Mouse (Mus musculus): ENCODE data around the gene Gpr33. TPM values are rescaled to one million over a fixed set of nuclear protein-coding genes. Genes with fewer than 3 reads are reported as not detected.

Gpr33 gene
- polyA plus RNA-seq, 1 experiment from 2014 or later, result not detected

GRCm38 (mm10) chr12:51974381-51974780, 53.5 kb downstream of the Gpr33 start:
- no peaks in the 10 kb centered on the region for H3K9me3 ChIP-seq
- H3K36me3 ChIP-seq, result no peaks in the 10 kb centered on the region
- no peak for ATAC-seq (ENCODE audit: low FRiP score, low read depth)
- H3K4me3 ChIP-seq, result no peak overlapping the region
- H3K4me2 ChIP-seq (replicated peaks), result no peak overlapping the region
- no peaks in the 10 kb centered on the region for H3K4me1 ChIP-seq
- H3K9ac ChIP-seq, result no peak overlapping the region
- WGBS, result 88% methylated on average over 1 of the region's 1 CpGs
- H3K27ac ChIP-seq, result no peak overlapping the region
- H3K27me3 ChIP-seq (replicated peaks), result no peaks in the 10 kb centered on the region

Other genes with a start within 250 kb of the Gpr33 start
- gene Hectd1, start 198.5 kb downstream of the Gpr33 start, polyA plus RNA-seq (2016; fragmentation: Nextera tagmentation; extraction: Ambion mirVana), result 36.0 and 39.1 TPM in 2 replicates
- 7.8 and 8.5 TPM in 2 replicates for gene Heatr5a, start 56.7 kb downstream of the Gpr33 start, polyA plus RNA-seq (2016; fragmentation: Nextera tagmentation; extraction: Ambion mirVana)
- gene Dtd2, start 21.6 kb downstream of the Gpr33 start, polyA plus RNA-seq (2016; fragmentation: Nextera tagmentation; extraction: Ambion mirVana), result 18.9 and 19.7 TPM in 2 replicates
- 8.8 and 9.0 TPM in 2 replicates for gene Nubpl, start 69.7 kb upstream of the Gpr33 start, polyA plus RNA-seq (2016; fragmentation: Nextera tagmentation; extraction: Ambion mirVana)

All from neural tube, embryonic 12.5 days (tissue).